Mouse (Mus musculus) C2C12 (cell line): ENCODE measurements around the gene Tomm40l.

Source experiments
- CTCF ChIP-seq: IDR thresholded peaks from one replicate; pipeline ENCODE4 v1.5.1; 2011; ENCODE audit not compliant: control insufficient read depth, insufficient read depth, insufficient read length
- MAX ChIP-seq: IDR thresholded peaks from one replicate; pipeline ENCODE4 v1.6.1; 2011; ENCODE audit warnings: mild to moderate bottlenecking, control low read depth

GRCm38 (mm10) chr1:171256095-171256818 is 33.9 kb upstream of the Tomm40l start:
- TF ChIP-seq CTCF (no peak), MAX (no peak)
